Mouse (Mus musculus): ENCODE measurements around the gene Mpc1. TPM values are rescaled to one million over a fixed set of nuclear protein-coding genes. Genes with fewer than 3 reads are reported as not detected.

Gene Mpc1
- total RNA-seq, 1 experiment from 2014 or later, result 73.1 TPM

- no peak; a peak in 2 of 4 replicates for ATAC-seq (replicated peaks in 1 of 2; ENCODE audit: insufficient read depth in 1 of 2, low FRiP score in 2 of 2, low TSS enrichment in 1 of 2, low read depth in 1 of 2, poor library complexity in 2 of 2, severe bottlenecking in 2 of 2)
These were observed 10.5 kb upstream of the Mpc1 start for GRCm38 (mm10) chr17:8272054-8272749.

GRCm38 (mm10) chr17:8272951-8273350, 9.8 kb upstream of the Mpc1 start:
- ATAC-seq (replicated peaks in 1 of 2; ENCODE audit: insufficient read depth in 1 of 2, low FRiP score in 2 of 2, low TSS enrichment in 1 of 2, low read depth in 1 of 2, poor library complexity in 2 of 2, severe bottlenecking in 2 of 2), result peak in 1 of 2 experiments; percentile 30; a peak in 1 of 4 replicates

GRCm38 (mm10) chr17:8276071-8276470, 6.6 kb upstream of the Mpc1 start:
- peak in 1 of 2 experiments; percentile 22; a peak in 1 of 4 replicates for ATAC-seq (replicated peaks in 1 of 2; ENCODE audit: insufficient read depth in 1 of 2, low FRiP score in 2 of 2, low TSS enrichment in 1 of 2, low read depth in 1 of 2, poor library complexity in 2 of 2, severe bottlenecking in 2 of 2)

GRCm38 (mm10) chr17:8276680-8277079, 6.0 kb upstream of the Mpc1 start:
- ATAC-seq (replicated peaks in 1 of 2; ENCODE audit: insufficient read depth in 1 of 2, low FRiP score in 2 of 2, low TSS enrichment in 1 of 2, low read depth in 1 of 2, poor library complexity in 2 of 2, severe bottlenecking in 2 of 2), result peak in 1 of 2 experiments; percentile 21; a peak in 1 of 4 replicates

DNA sequence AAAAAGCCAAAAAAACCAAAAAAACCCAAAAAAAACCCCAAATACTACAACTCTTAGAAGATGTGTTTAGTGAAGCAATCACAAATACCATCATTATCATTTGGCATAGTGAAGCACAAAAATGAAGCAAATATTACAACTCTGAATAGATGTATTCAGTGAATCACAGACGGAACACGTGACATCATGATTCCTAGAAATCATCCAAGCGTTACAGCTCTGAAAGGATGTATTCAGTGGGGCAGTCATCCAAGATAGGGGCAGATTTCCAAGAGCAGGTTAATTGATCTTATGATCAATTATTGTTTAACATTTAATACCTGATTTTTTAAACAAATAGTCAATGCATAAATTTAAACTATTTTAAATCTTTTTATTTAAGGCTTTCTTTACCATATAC, 5.4 kb upstream of the Mpc1 start:
- ATAC-seq (replicated peaks in 1 of 2; ENCODE audit: insufficient read depth in 1 of 2, low FRiP score in 2 of 2, low TSS enrichment in 1 of 2, low read depth in 1 of 2, poor library complexity in 2 of 2, severe bottlenecking in 2 of 2), result no peak

- ATAC-seq (replicated peaks in 1 of 2; ENCODE audit: insufficient read depth in 1 of 2, low FRiP score in 2 of 2, low TSS enrichment in 1 of 2, low read depth in 1 of 2, poor library complexity in 2 of 2, severe bottlenecking in 2 of 2), result no peak
These were observed 4.3 kb upstream of the Mpc1 start for GRCm38 (mm10) chr17:8278356-8278755.

DNA sequence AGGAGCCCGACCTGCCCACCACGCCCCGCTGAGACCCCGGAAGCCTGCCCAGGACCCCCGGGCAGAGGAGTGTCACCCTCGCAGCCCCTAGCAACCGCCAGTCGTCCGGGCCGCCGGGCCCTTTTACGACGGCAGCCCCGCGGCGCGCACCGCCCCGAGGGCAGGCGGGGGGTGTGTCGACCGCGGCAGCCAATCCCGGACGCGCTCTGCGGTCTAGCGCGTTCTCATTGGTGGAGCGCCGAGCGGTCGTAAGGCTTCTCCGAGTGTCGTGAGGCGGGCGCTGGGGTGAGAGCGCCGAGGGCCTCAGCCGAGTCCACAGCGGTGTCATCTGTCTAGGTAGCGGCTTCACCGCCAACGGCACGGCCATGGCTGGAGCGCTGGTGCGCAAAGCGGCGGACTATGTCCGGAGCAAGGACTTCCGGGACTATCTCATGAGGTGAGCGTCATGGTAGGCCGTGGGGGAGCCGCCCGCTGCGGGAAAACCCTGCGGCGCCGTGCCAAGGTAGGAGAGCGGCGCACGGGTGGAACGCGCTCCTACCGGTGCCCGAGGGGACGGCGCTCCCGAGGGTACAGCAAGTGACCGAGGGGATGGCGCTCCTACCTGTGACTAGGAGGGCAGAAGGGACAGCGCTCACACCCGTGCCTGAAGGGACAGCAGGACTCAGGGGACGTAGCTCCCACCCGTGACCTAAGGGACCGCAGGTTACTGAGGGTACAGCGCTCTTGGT, 986 bp downstream of the Mpc1 start:
- ATAC-seq (replicated peaks in 1 of 2; ENCODE audit: insufficient read depth in 1 of 2, low FRiP score in 2 of 2, low TSS enrichment in 1 of 2, low read depth in 1 of 2, poor library complexity in 2 of 2, severe bottlenecking in 2 of 2), result peak; percentile 88 to 93

DNA sequence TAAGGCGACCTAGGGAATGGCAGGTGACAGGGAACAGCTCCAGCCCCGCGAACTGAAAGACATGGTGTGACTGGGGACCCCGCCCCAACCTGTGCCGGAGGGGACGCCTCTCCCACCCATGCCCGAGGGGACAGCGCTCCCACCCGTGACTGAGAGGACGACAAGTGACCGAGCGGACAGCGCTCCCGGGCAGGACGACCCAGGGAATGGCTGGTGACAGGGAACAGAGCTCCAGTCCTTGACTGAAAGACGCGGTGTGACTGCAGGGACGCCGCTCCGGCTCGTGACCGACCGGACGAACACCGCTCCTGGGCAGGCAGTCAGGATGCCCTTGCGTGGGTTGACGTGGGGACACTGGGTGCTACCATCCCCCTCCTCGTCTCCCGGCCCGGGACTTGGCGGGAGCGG, 1.6 kb downstream of the Mpc1 start:
- ATAC-seq (replicated peaks in 1 of 2; ENCODE audit: insufficient read depth in 1 of 2, low FRiP score in 2 of 2, low TSS enrichment in 1 of 2, low read depth in 1 of 2, poor library complexity in 2 of 2, severe bottlenecking in 2 of 2), result peak in 1 of 2 experiments; percentile 16; a peak in 1 of 4 replicates

DNA sequence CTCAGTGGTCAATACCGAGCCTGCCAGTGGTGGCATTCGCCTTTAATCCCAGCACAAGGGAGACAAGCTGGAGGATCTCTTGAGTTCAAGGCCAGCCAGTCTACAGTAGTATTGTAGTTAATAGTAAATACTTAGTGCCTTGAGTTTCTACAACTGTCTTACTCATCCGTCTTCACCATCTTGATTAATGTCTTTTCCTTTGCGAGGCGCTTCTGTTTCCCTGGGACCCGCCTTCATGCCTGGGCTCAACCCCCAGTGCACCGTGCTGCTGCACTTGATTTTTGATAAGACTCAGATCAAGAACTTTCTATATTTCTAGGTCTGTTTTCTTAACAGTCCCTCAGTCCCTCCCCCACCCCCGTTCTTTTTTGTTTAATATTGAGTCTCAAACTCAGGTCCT, 2.4 kb downstream of the Mpc1 start:
- ATAC-seq (replicated peaks in 1 of 2; ENCODE audit: insufficient read depth in 1 of 2, low FRiP score in 2 of 2, low TSS enrichment in 1 of 2, low read depth in 1 of 2, poor library complexity in 2 of 2, severe bottlenecking in 2 of 2), result no peak

DNA sequence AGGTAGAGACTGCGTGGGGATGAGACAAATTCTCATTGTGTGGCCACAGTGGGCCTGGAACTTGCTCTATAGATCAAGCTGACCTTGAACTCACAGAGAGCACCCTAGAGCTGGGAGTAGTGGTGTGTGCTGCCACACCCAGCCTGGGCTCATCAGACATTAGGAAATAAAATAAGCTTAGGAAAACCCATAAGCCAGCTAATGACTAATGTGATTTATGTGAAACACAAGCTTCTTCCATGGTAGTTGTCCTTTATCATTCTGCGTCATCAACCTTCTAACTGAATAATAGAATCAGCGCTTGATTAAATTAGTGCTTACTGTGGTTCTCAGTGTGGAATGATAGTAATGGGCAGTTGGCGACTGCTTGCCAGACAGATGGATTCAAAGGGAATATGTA, 4.3 kb downstream of the Mpc1 start:
- ATAC-seq (replicated peaks in 1 of 2; ENCODE audit: insufficient read depth in 1 of 2, low FRiP score in 2 of 2, low TSS enrichment in 1 of 2, low read depth in 1 of 2, poor library complexity in 2 of 2, severe bottlenecking in 2 of 2), result no peak

GRCm38 (mm10) chr17:8289993-8290679, 7.4 kb downstream of the Mpc1 start:
- no peak for ATAC-seq (replicated peaks in 1 of 2; ENCODE audit: insufficient read depth in 1 of 2, low FRiP score in 2 of 2, low TSS enrichment in 1 of 2, low read depth in 1 of 2, poor library complexity in 2 of 2, severe bottlenecking in 2 of 2)

GRCm38 (mm10) chr17:8290736-8291135, 8.0 kb downstream of the Mpc1 start:
- ATAC-seq (replicated peaks in 1 of 2; ENCODE audit: insufficient read depth in 1 of 2, low FRiP score in 2 of 2, low TSS enrichment in 1 of 2, low read depth in 1 of 2, poor library complexity in 2 of 2, severe bottlenecking in 2 of 2), result no peak

DNA sequence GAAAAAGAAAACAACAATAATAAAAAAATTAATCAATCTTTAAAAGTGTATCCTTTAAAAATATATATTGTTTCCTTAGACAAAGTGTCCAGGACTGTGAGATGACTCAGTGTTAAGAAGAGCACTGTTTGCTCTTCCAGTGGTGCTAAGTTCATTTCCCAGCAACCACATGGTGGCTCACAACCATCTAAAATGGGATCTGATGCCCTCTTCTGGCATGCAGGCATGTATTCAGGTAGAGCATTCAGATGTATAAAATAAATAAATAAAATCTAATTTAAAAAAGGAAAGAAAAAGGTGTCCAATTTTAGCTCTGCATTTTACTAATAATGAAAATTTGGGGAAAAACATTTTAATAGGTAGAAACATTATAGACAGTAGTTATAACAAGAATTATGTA, 13.1 kb downstream of the Mpc1 start:
- ATAC-seq (replicated peaks in 1 of 2; ENCODE audit: insufficient read depth in 1 of 2, low FRiP score in 2 of 2, low TSS enrichment in 1 of 2, low read depth in 1 of 2, poor library complexity in 2 of 2, severe bottlenecking in 2 of 2), result no peak

- no peak for ATAC-seq (replicated peaks in 1 of 2; ENCODE audit: insufficient read depth in 1 of 2, low FRiP score in 2 of 2, low TSS enrichment in 1 of 2, low read depth in 1 of 2, poor library complexity in 2 of 2, severe bottlenecking in 2 of 2)
These were observed 13.7 kb downstream of the Mpc1 start for GRCm38 (mm10) chr17:8296313-8296844.

- ATAC-seq (replicated peaks in 1 of 2; ENCODE audit: insufficient read depth in 1 of 2, low FRiP score in 2 of 2, low TSS enrichment in 1 of 2, low read depth in 1 of 2, poor library complexity in 2 of 2, severe bottlenecking in 2 of 2), result no peak
These were observed 15.0 kb downstream of the Mpc1 start for GRCm38 (mm10) chr17:8297746-8298145.

DNA sequence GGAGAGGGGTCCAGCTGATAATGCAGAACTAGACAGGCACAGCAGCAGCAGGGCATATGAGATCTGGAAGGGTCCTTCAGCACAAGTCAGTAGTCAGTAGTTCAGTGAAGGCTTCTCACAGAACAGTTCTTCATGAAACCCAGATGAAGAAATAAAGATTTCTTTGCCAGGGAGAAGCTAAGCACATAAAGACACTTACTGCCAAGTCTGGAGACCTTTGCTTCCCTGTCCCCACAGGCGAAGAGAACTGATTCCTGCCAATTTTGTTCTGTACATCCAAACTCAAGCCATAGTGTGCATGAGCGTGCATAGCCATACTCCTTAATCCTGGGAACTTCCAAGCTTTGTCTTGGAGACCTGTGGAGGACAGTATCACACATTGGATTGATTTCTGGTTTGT, 15.6 kb downstream of the Mpc1 start:
- no peak for ATAC-seq (replicated peaks in 1 of 2; ENCODE audit: insufficient read depth in 1 of 2, low FRiP score in 2 of 2, low TSS enrichment in 1 of 2, low read depth in 1 of 2, poor library complexity in 2 of 2, severe bottlenecking in 2 of 2)

DNA sequence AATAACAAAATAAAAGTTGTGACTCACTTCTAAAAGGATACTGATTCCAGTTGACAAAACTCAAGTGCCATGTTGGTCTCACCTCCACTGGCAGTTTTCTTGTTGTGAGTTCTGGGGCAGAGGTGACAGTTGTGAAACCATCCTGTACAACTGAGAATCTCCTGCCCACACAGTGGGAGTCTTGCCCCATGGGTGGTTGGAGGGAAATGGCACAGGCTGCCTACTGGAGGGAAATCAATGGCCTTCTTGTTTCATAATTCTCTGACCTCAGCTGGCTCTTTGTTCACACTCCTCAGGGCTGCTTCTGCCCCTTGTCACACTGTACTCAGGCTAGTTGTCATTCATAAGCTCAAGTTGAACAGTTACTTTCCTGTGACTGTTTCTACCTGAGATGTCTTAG, 16.8 kb downstream of the Mpc1 start:
- no peak; a peak in 2 of 4 replicates for ATAC-seq (replicated peaks in 1 of 2; ENCODE audit: insufficient read depth in 1 of 2, low FRiP score in 2 of 2, low TSS enrichment in 1 of 2, low read depth in 1 of 2, poor library complexity in 2 of 2, severe bottlenecking in 2 of 2)

- no peak for ATAC-seq (replicated peaks in 1 of 2; ENCODE audit: insufficient read depth in 1 of 2, low FRiP score in 2 of 2, low TSS enrichment in 1 of 2, low read depth in 1 of 2, poor library complexity in 2 of 2, severe bottlenecking in 2 of 2)
These were observed 18.8 kb downstream of the Mpc1 start for GRCm38 (mm10) chr17:8301515-8301914.
